Mouse (Mus musculus) liver, adult 2 months (tissue): ENCODE results near the gene Rad51b.

Experiments used
- CTCF ChIP-seq: fragments of 200-500 bp; IDR thresholded peaks from 2 replicates; pipeline ENCODE4 v1.5.1; 2011; ENCODE audit warnings: low read depth, low read length, control low read depth
- POLR2A ChIP-seq: fragments of 200-500 bp; IDR thresholded peaks from 2 replicates; pipeline ENCODE4 v1.6.1; 2011; ENCODE audit warnings: low read length, control low read depth; ENCODE audit not compliant: insufficient read depth; ENCODE audit errors: extremely low read depth

DNA sequence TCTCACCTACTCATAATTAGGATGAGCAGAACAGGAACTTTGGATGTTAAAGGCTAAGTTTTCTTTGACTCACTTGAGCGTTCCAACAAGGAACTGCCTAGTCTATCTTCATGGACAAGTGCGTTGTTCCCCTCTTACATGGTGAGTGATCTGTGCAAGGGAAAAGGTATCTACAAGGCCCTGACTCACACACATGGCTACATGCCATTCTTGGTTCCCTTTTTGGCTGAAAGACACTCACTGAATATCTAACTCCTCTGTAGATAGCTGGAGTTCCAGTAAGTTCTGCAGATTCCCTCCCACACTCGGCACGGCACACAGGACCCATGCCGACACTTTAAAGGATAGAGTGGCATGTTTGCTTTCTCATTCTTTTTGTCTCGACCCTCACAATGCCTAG lies 447.0 kb downstream of the Rad51b start:
- TF ChIP-seq CTCF (no peak), POLR2A (no peak)
